Mouse (Mus musculus): Measurements from ENCODE around the gene Ppp1r13b. TPM values are rescaled to one million over a fixed set of nuclear protein-coding genes. Genes with fewer than 3 reads are reported as not detected.
"Not testable (repeated sequence)": the region's sequence is repeated elsewhere in the genome, so short reads cannot be mapped to it uniquely, and the experiment has no call there.

Ppp1r13b gene
- polyA plus RNA-seq (2016; fragmentation: Nextera tagmentation; extraction: Ambion mirVana), result 4.8 and 6.0 TPM in 2 replicates

DNA sequence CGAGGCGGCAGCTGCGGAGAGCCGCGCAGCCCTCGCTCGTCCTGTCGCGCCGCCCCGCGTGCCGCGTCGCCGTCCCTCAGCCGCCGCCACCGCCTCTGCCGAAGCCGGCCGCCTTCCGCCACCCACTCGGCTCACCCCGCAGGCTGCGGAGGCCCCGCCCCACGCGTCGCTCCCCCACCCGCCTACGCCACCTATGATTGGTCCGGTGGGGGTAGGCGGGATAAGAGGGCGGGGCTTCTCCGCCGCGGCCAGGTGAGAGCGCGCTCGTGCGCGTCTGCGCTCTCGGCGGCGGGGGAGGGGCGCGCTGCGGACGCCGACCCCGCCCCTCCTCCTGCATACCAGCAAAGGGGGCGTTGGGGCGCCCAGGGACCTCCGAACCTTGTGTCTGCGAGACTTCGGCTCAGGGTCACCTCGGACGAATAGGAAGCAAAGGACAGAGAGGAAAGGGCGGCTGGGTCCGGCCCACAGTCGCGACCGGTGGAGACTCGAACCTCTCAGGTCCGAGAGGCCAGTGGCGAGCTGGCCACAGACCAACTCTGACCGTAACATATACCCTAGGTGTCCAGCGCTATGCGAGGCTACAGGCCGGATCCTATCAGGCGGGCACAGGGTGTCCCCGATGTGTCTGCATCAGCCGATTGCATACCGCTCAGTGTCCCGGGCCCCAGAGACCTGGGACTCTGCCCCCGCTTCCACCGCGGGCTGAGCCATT is at the start of gene Ppp1r13b:
Gene Ppp1r13b, minus strand, starts transcription at position 141 of the 712 bp plus-strand sequence.
- DNase-seq (ENCODE audit: low spot score), result peak; percentile 92
- H3K9me3 ChIP-seq (replicated peaks), result no peaks in the 10 kb centered on the region
- H3K27ac ChIP-seq, result peak within 1 kb of the TSS; percentile 75
- no peaks in the 10 kb centered on the region for H3K36me3 ChIP-seq
- WGBS, result under 1% methylated on average over 80 of the region's 80 CpGs
- H3K4me1 ChIP-seq, result peaks cover 19% of the 10 kb centered on the region
- peaks cover 52% of the 10 kb centered on the region for H3K27me3 ChIP-seq (ENCODE audit: low read depth, poor library complexity, severe bottlenecking)
- H3K4me3 ChIP-seq, result peak within 1 kb of the TSS; percentile 88

DNA sequence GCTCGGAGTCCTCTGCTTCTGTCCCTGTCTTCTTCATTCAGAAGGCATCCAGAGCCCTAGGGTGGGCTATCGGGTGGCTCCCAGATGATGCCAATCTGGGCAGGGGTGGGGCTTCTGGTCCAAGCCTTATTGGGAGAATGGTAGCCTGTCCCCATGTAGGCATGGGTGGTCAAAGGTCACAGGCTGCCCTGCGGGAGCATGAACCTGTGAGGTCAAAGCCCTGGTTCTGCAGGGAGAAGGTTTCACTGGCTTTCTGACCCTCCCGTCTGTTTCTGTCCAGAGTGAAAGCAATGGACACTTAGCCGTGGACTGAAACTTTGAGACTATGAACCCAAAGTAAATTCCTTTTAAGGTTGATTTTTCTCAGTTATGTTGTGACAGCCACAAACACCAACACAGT is 48.3 kb upstream of the Ppp1r13b start:
- H3K27me3 ChIP-seq (ENCODE audit: low read depth, poor library complexity, severe bottlenecking), result no peaks in the 10 kb centered on the region
- H3K4me3 ChIP-seq, result no peak overlapping the region
- WGBS, result 80% methylated on average over 5 of the region's 5 CpGs
- no peak for DNase-seq (ENCODE audit: low spot score)
- H3K9me3 ChIP-seq (replicated peaks), result no peaks in the 10 kb centered on the region
- H3K4me1 ChIP-seq, result no peaks in the 10 kb centered on the region; the same call in 1 of the 2 replicates
- peaks cover 25% of the 10 kb centered on the region for H3K36me3 ChIP-seq
- H3K27ac ChIP-seq, result no peak overlapping the region

GRCm38 (mm10) chr12:111951701-111952100 is 43.8 kb upstream of the Ppp1r13b start:
- Histone ChIP-seq H3K4me3 (no peak overlapping the region), H3K36me3 (no peaks in the 10 kb centered on the region), H3K27me3 (ENCODE audit: low read depth, poor library complexity, severe bottlenecking) (no peaks in the 10 kb centered on the region), H3K4me1 (no peaks in the 10 kb centered on the region; the same call in 1 of the 2 replicates), H3K9me3 (replicated peaks) (no peaks in the 10 kb centered on the region), H3K27ac (peak overlapping the region; percentile 56; the same call in 1 of the 2 replicates)
- WGBS, result 70% methylated on average over 5 of the region's 5 CpGs
- DNase-seq (ENCODE audit: low spot score), result no peak

DNA sequence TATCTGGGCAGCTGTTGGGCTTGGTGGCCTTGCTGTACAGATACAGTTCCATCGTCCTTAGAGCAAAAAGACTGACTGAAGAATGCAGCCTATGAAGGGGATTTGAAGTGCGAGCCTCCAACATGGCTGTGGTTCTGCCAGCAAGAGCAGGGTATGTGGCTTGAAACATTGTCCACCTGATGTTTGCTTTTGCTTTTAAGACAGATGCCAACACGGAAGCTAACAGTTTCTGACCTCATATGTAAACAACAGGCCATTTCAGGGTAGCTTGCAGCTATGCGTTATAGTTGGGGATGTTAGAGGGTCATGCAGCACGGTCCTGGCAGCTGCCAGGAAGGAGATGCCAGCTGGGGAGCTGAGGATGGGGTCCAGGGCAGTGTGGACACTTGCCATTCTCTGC is 42.6 kb upstream of the Ppp1r13b start:
- Histone ChIP-seq H3K4me3 (no peak overlapping the region), H3K9me3 (replicated peaks) (no peaks in the 10 kb centered on the region), H3K4me1 (peaks cover 3% of the 10 kb centered on the region), H3K36me3 (no peaks in the 10 kb centered on the region), H3K27me3 (ENCODE audit: low read depth, poor library complexity, severe bottlenecking) (no peaks in the 10 kb centered on the region), H3K27ac (no peak overlapping the region)
- no peak for DNase-seq (ENCODE audit: low spot score)
- WGBS, result 82% methylated on average over 5 of the region's 5 CpGs

- Histone ChIP-seq H3K27ac (peak overlapping the region; percentile 16; the same call in 1 of the 2 replicates), H3K9me3 (replicated peaks) (no peaks in the 10 kb centered on the region), H3K27me3 (ENCODE audit: low read depth, poor library complexity, severe bottlenecking) (no peaks in the 10 kb centered on the region), H3K4me1 (peaks cover 26% of the 10 kb centered on the region), H3K4me3 (no peak overlapping the region), H3K36me3 (no peaks in the 10 kb centered on the region)
- WGBS, result 48% methylated on average over 2 of the region's 2 CpGs
- DNase-seq (ENCODE audit: low spot score), result no peak
These were observed 38.8 kb upstream of the Ppp1r13b start for GRCm38 (mm10) chr12:111946716-111947115.

DNA sequence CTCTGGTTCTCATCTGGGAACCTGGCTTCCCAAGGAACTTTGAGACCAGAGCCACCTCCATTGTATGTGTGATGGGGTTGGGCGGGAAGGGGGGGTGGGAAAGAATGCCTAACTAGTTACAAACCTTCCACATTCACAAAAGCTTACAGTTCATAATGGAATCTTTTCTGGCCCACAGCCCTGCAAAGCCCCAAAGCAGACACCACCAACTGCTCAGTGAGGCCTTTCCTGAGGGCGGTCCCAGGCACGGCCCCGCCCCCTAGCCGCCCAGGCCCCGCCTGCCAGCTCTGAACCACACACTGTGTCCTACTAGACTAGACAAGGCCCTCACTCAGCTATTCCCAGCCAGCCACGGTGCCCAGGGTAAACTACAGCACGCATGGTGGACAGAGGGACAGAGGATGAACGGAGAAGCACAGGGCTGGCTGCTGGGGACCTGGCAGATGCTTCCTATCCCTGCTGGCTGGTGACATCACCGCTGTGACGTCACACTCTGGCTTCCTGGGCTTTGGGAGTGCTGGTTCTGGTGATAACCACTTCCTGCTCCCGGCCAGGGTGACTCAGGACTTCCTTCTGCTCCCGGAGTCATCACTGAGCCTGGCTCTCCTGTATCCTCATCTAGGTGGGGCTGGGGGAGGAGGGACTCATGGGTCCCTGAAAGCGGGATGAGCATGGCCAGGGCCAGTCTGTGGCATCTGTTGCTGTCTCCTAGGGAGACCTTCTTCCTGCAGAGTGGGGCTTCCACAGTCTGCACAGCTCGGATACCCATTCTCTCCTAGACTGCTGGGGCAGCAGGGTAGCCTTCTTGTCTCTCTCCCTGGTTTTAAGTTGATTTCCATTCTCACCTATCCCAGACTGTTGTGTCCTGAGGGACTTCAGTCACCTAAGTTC is 38.1 kb upstream of the Ppp1r13b start:
- peak overlapping the region; percentile 72 for H3K27ac ChIP-seq
- not testable (repeated sequence) for H3K9me3 ChIP-seq (replicated peaks)

GRCm38 (mm10) chr12:111945115-111945514 is 37.2 kb upstream of the Ppp1r13b start:
- WGBS, result 59% methylated on average over 8 of the region's 8 CpGs

More for the DNA sequence above, 38.1 kb upstream of the Ppp1r13b start:
- not testable (repeated sequence) for H3K4me3 ChIP-seq; H3K36me3 ChIP-seq; DNase-seq (ENCODE audit: low spot score); H3K27me3 ChIP-seq (ENCODE audit: low read depth, poor library complexity, severe bottlenecking)
- 70% methylated on average over 11 of the region's 15 CpGs for WGBS
- H3K4me1 ChIP-seq, result peaks cover 26% of the 10 kb centered on the region

DNA sequence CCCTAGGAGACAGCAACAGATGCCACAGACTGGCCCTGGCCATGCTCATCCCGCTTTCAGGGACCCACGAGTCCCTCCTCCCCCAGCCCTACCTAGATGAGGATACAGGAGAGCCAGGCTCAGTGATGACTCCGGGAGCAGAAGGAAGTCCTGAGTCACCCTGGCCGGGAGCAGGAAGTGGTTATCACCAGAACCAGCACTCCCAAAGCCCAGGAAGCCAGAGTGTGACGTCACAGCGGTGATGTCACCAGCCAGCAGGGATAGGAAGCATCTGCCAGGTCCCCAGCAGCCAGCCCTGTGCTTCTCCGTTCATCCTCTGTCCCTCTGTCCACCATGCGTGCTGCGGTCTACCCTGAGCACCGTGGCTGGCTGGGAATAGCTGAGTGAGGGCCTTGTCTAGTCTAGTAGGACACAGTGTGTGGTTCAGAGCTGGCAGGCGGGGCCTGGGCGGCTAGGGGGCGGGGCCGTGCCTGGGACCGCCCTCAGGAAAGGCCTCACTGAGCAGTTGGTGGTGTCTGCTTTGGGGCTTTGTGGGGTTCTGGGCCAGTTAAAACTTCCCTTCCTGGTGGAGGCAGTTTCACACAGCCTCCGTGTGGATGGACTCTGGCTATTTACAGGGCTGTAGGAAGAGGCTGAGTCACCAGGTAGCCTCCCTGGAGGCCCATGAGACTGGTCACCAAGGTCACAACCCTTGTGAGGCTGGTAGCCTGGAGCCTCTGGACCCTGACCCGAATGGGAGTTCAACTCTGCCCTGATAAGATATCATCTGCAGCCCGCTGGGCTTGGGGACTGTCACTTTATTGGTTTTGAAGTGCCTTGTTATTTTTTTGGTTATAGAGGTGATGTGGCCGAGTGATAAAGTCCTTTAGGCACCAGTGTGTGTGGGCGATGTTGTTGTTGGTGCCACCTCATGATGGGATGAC is 36.4 kb upstream of the Ppp1r13b start:
- Histone ChIP-seq H3K4me1 (peaks cover 26% of the 10 kb centered on the region), H3K27ac (peak overlapping the region; percentile 4; the same call in 1 of the 2 replicates)
- 71% methylated on average over 17 of the region's 20 CpGs for WGBS

More at GRCm38 (mm10) chr12:111945115-111945514, 37.2 kb upstream of the Ppp1r13b start:
- Histone ChIP-seq H3K4me1 (peaks cover 26% of the 10 kb centered on the region), H3K9me3 (replicated peaks) (no peaks in the 10 kb centered on the region), H3K27me3 (ENCODE audit: low read depth, poor library complexity, severe bottlenecking) (no peaks in the 10 kb centered on the region), H3K36me3 (no peaks in the 10 kb centered on the region), H3K4me3 (no peak overlapping the region), H3K27ac (peak overlapping the region; percentile 72)
- DNase-seq (ENCODE audit: low spot score), result no peak

DNA sequence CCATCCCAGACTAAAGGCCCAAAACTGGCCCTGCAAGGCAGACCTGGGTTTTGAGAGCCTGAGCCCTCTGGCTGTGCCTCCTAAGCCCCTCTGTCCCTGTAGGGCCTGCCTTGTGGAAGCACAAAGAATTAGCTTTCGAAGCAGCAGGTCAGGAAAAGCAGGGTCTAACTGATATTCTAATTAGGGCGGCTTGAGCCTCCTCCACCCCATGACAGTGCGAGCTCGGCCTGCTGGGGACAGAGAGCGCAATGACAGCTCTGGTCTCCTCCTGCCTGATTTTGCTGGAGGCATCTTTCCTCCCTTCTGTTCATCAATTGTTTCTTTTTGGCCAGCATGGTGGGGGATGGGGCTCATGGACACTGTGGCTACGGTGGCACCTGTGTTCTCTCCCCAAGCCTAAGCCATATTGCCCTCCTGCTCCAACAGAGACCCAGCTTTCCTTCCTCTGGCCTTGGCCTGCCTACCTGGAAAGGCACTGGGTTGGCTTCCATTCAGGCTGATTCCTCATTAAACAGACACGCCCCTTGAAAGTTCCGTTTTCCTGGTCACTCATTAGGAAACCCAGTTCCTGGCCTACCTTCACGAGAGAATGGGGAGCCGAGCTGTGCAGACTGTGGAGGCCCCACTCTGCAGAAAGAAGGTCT is 35.6 kb upstream of the Ppp1r13b start:
- H3K27ac ChIP-seq, result peak overlapping the region; percentile 62
- H3K36me3 ChIP-seq, result no peaks in the 10 kb centered on the region
- H3K27me3 ChIP-seq (ENCODE audit: low read depth, poor library complexity, severe bottlenecking), result no peaks in the 10 kb centered on the region
- no peak overlapping the region; the same call in 1 of the 2 replicates for H3K4me3 ChIP-seq
- 77% methylated on average over 10 of the region's 10 CpGs for WGBS
- peaks cover 33% of the 10 kb centered on the region for H3K4me1 ChIP-seq
- no peaks in the 10 kb centered on the region for H3K9me3 ChIP-seq (replicated peaks)
- DNase-seq (ENCODE audit: low spot score), result no peak

More for the DNA sequence above, 36.4 kb upstream of the Ppp1r13b start:
- H3K9me3 ChIP-seq (replicated peaks); H3K27me3 ChIP-seq (ENCODE audit: low read depth, poor library complexity, severe bottlenecking); H3K36me3 ChIP-seq; H3K4me3 ChIP-seq; DNase-seq (ENCODE audit: low spot score): not testable (repeated sequence)

DNA sequence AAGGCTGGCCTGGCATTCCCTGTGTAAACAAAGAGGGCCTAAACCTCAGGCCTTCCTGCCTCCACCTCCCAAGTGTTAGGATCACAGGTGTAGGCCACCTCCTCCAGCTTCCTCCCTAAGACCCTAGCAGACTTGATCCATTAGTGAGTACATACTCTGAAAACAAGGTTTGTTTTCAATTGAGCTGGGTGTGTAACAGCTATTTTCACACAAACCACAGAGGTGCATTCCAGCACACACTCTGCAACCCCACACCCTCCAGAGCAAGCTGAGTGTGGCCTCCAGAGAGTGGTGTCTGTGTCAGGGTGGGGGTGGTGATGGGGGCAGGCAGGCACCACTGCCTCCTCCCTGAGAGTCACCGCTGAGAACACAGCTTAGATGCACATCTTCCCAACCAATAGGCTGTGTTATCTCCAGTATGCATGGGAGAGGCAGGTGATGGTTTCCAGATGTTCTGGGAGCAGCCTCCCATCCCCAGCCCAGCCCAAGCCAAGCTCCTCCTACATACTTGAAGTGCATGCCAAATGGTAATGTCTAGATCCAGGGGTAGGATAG is 30.8 kb upstream of the Ppp1r13b start:
- Histone ChIP-seq H3K4me1 (peaks cover 45% of the 10 kb centered on the region), H3K27me3 (ENCODE audit: low read depth, poor library complexity, severe bottlenecking) (no peaks in the 10 kb centered on the region), H3K4me3 (no peak overlapping the region), H3K36me3 (no peaks in the 10 kb centered on the region), H3K9me3 (replicated peaks) (no peaks in the 10 kb centered on the region), H3K27ac (peak overlapping the region; percentile 76)
- peak; percentile 45 for DNase-seq (ENCODE audit: low spot score)
- WGBS, result 20% methylated on average over 1 of the region's 1 CpGs

GRCm38 (mm10) chr12:111936706-111937550 is 29.0 kb upstream of the Ppp1r13b start:
- WGBS, result 53% methylated on average over 24 of the region's 24 CpGs
- Histone ChIP-seq H3K36me3 (no peaks in the 10 kb centered on the region), H3K4me1 (peaks cover 53% of the 10 kb centered on the region), H3K9me3 (replicated peaks) (no peaks in the 10 kb centered on the region), H3K27me3 (ENCODE audit: low read depth, poor library complexity, severe bottlenecking) (no peaks in the 10 kb centered on the region), H3K4me3 (no peak overlapping the region), H3K27ac (peak overlapping the region; percentile 76)
- DNase-seq (ENCODE audit: low spot score), result no peak
